Mouse (Mus musculus): ENCODE data around the gene Spc25. TPM values are rescaled to one million over a fixed set of nuclear protein-coding genes. Genes with fewer than 3 reads are reported as not detected.

Spc25 gene
- polyA plus RNA-seq (2014; fragmentation: Nextera tagmentation; extraction: Ambion mirVana): 136 and 137 TPM in 2 replicates

GRCm38 (mm10) chr2:69205791-69206351 is at the start of gene Spc25:
Gene Spc25 (minus strand): TSS chr2:69206194.
- H3K4me3 ChIP-seq (ENCODE audit: control insufficient read depth in 1 of 2, insufficient read depth in 1 of 2, low read depth in 1 of 2, low read length in 2 of 2): peak within 1 kb of the TSS; percentile 72 to 86
- H3K9me3 ChIP-seq (ENCODE audit: control insufficient read depth, low read length): no peaks in the 10 kb centered on the region
- H3K4me1 ChIP-seq (ENCODE audit: control insufficient read depth in 2 of 2, insufficient read depth in 2 of 2, low read length in 2 of 2): peaks cover 0 to 7% of the 10 kb centered on the region in 2 experiments; a peak in 1 of 4 replicates
- H3K27ac ChIP-seq (replicated peaks in 1 of 2; ENCODE audit: control insufficient read depth in 1 of 2, insufficient read depth in 1 of 2, low read depth in 2 of 2, low read length in 2 of 2): peak within 1 kb of the TSS; percentile 58 to 71
- under 1% methylated on average over 45 of the region's 46 CpGs for WGBS
- H3K27me3 ChIP-seq (ENCODE audit: control insufficient read depth, insufficient read depth, low read length): no peaks in the 10 kb centered on the region
- peak within 1 kb of the TSS; percentile 86 for H3K9ac ChIP-seq (ENCODE audit: low read length)
- H3K36me3 ChIP-seq (ENCODE audit: control insufficient read depth, insufficient read depth, low read length): peaks cover 25% of the 10 kb centered on the region
- peak within 1 kb of the TSS; percentile 82 for H3K4me2 ChIP-seq (ENCODE audit: low read length)
- ATAC-seq (ENCODE audit: insufficient number of reproducible peaks, insufficient read depth, low FRiP score, low read depth): peak; percentile 99

- no peaks in the 10 kb centered on the region for H3K27me3 ChIP-seq (ENCODE audit: control insufficient read depth, insufficient read depth, low read length)
- no peak overlapping the region for H3K4me2 ChIP-seq (ENCODE audit: low read length)
- ATAC-seq (ENCODE audit: insufficient number of reproducible peaks, insufficient read depth, low FRiP score, low read depth): no peak
- no peaks in the 10 kb centered on the region for H3K36me3 ChIP-seq (ENCODE audit: control insufficient read depth, insufficient read depth, low read length)
- no peak overlapping the region for H3K27ac ChIP-seq (replicated peaks in 1 of 2; ENCODE audit: control insufficient read depth in 1 of 2, insufficient read depth in 1 of 2, low read depth in 2 of 2, low read length in 2 of 2)
- no peaks in the 10 kb centered on the region for H3K9me3 ChIP-seq (ENCODE audit: control insufficient read depth, low read length)
- H3K4me1 ChIP-seq (ENCODE audit: control insufficient read depth in 2 of 2, insufficient read depth in 2 of 2, low read length in 2 of 2): no peaks in the 10 kb centered on the region
- 52% methylated on average over 16 of the region's 16 CpGs for WGBS
- no peak overlapping the region for H3K9ac ChIP-seq (ENCODE audit: low read length)
- no peak overlapping the region for H3K4me3 ChIP-seq (ENCODE audit: control insufficient read depth in 1 of 2, insufficient read depth in 1 of 2, low read depth in 1 of 2, low read length in 2 of 2)
Observed at GRCm38 (mm10) chr2:69248221-69248755, 42.3 kb upstream of the Spc25 start.

GRCm38 (mm10) chr2:69247081-69247480 is 41.1 kb upstream of the Spc25 start:
- Histone ChIP-seq H3K27me3 (ENCODE audit: control insufficient read depth, insufficient read depth, low read length) (no peaks in the 10 kb centered on the region), H3K27ac (replicated peaks in 1 of 2; ENCODE audit: control insufficient read depth in 1 of 2, insufficient read depth in 1 of 2, low read depth in 2 of 2, low read length in 2 of 2) (no peak overlapping the region), H3K4me1 (ENCODE audit: control insufficient read depth in 2 of 2, insufficient read depth in 2 of 2, low read length in 2 of 2) (no peaks in the 10 kb centered on the region), H3K36me3 (ENCODE audit: control insufficient read depth, insufficient read depth, low read length) (no peaks in the 10 kb centered on the region), H3K4me2 (ENCODE audit: low read length) (no peak overlapping the region), H3K4me3 (ENCODE audit: control insufficient read depth in 1 of 2, insufficient read depth in 1 of 2, low read depth in 1 of 2, low read length in 2 of 2) (no peak overlapping the region), H3K9ac (ENCODE audit: low read length) (no peak overlapping the region), H3K9me3 (ENCODE audit: control insufficient read depth, low read length) (no peaks in the 10 kb centered on the region)
- no peak for ATAC-seq (ENCODE audit: insufficient number of reproducible peaks, insufficient read depth, low FRiP score, low read depth)
- WGBS: 89% methylated on average over 1 of the region's 1 CpGs

- no peak for ATAC-seq (ENCODE audit: insufficient number of reproducible peaks, insufficient read depth, low FRiP score, low read depth)
- H3K9me3 ChIP-seq (ENCODE audit: control insufficient read depth, low read length): no peaks in the 10 kb centered on the region
- no peaks in the 10 kb centered on the region for H3K36me3 ChIP-seq (ENCODE audit: control insufficient read depth, insufficient read depth, low read length)
- 46% methylated on average over 2 of the region's 2 CpGs for WGBS
- H3K27me3 ChIP-seq (ENCODE audit: control insufficient read depth, insufficient read depth, low read length): no peaks in the 10 kb centered on the region
- no peak overlapping the region for H3K4me3 ChIP-seq (ENCODE audit: control insufficient read depth in 1 of 2, insufficient read depth in 1 of 2, low read depth in 1 of 2, low read length in 2 of 2)
- no peak overlapping the region for H3K27ac ChIP-seq (replicated peaks in 1 of 2; ENCODE audit: control insufficient read depth in 1 of 2, insufficient read depth in 1 of 2, low read depth in 2 of 2, low read length in 2 of 2)
- H3K4me2 ChIP-seq (ENCODE audit: low read length): no peak overlapping the region
- no peaks in the 10 kb centered on the region for H3K4me1 ChIP-seq (ENCODE audit: control insufficient read depth in 2 of 2, insufficient read depth in 2 of 2, low read length in 2 of 2)
- H3K9ac ChIP-seq (ENCODE audit: low read length): no peak overlapping the region
Observed at GRCm38 (mm10) chr2:69244924-69245323, 38.9 kb upstream of the Spc25 start.

DNA sequence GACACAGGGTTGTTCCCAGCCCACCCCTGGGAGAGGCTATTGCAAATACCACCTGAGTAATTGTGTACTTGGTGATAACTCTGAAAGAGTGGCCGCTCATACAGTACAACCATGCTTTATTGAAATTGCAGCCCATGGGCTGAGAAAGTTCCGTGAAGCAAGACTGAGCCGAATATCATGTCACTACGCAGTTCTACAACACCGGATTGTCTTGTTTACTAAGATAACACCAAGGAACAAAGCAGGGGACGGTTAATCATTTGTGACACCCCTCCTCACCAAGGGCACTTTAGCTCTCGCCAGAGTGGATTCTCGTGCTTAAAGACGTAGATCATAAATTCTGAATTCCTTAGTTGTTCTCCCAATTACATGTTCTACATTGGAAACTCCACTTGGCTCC is 33.3 kb upstream of the Spc25 start:
- no peak overlapping the region for H3K27ac ChIP-seq (replicated peaks in 1 of 2; ENCODE audit: control insufficient read depth in 1 of 2, insufficient read depth in 1 of 2, low read depth in 2 of 2, low read length in 2 of 2)
- no peak overlapping the region for H3K4me2 ChIP-seq (ENCODE audit: low read length)
- H3K9me3 ChIP-seq (ENCODE audit: control insufficient read depth, low read length): no peaks in the 10 kb centered on the region
- H3K4me3 ChIP-seq (ENCODE audit: control insufficient read depth in 1 of 2, insufficient read depth in 1 of 2, low read depth in 1 of 2, low read length in 2 of 2): no peak overlapping the region
- WGBS: 87% methylated on average over 9 of the region's 9 CpGs
- no peaks in the 10 kb centered on the region for H3K27me3 ChIP-seq (ENCODE audit: control insufficient read depth, insufficient read depth, low read length)
- ATAC-seq (ENCODE audit: insufficient number of reproducible peaks, insufficient read depth, low FRiP score, low read depth): no peak
- no peaks in the 10 kb centered on the region for H3K4me1 ChIP-seq (ENCODE audit: control insufficient read depth in 2 of 2, insufficient read depth in 2 of 2, low read length in 2 of 2)
- H3K36me3 ChIP-seq (ENCODE audit: control insufficient read depth, insufficient read depth, low read length): no peaks in the 10 kb centered on the region
- no peak overlapping the region for H3K9ac ChIP-seq (ENCODE audit: low read length)

DNA sequence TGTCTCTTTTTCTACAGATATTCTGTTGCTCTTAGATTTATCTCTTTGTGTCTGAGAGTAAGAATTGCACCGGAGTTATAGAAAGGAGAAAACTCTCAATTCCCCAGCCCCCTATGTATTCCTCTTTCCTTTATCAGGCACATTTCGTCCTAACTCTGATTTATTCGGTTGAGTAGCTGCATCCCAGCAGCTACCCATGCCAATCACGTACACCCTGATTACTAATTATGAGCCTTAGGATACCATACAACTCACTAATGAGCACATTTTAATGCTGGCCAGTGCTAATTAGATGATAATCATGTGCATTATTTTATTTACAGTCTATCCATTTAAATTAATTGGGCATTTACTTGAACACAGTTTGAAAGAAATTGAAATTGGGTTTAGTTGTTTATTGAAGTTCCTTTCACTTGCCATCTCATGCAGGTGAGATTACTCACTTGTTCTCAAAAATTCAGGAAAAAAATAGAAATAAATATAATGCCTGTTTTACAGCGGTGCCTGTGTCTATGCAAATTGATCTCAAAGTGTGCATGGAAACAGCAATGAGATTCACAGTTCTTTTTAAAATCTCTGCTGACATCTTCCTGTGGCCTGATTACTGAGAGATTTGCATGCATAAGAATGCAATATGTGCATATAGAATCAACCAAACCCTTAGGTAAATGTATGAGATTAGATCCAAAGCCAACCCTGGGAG is 29.1 kb upstream of the Spc25 start:
- no peak overlapping the region for H3K4me2 ChIP-seq (ENCODE audit: low read length)
- no peaks in the 10 kb centered on the region for H3K36me3 ChIP-seq (ENCODE audit: control insufficient read depth, insufficient read depth, low read length)
- ATAC-seq (ENCODE audit: insufficient number of reproducible peaks, insufficient read depth, low FRiP score, low read depth): no peak
- H3K27ac ChIP-seq (replicated peaks in 1 of 2; ENCODE audit: control insufficient read depth in 1 of 2, insufficient read depth in 1 of 2, low read depth in 2 of 2, low read length in 2 of 2): no peak overlapping the region
- no peak overlapping the region for H3K9ac ChIP-seq (ENCODE audit: low read length)
- no peaks in the 10 kb centered on the region for H3K4me1 ChIP-seq (ENCODE audit: control insufficient read depth in 2 of 2, insufficient read depth in 2 of 2, low read length in 2 of 2)
- WGBS: 84% methylated on average over 5 of the region's 5 CpGs
- no peak overlapping the region for H3K4me3 ChIP-seq (ENCODE audit: control insufficient read depth in 1 of 2, insufficient read depth in 1 of 2, low read depth in 1 of 2, low read length in 2 of 2)
- H3K9me3 ChIP-seq (ENCODE audit: control insufficient read depth, low read length): no peaks in the 10 kb centered on the region
- no peaks in the 10 kb centered on the region for H3K27me3 ChIP-seq (ENCODE audit: control insufficient read depth, insufficient read depth, low read length)

DNA sequence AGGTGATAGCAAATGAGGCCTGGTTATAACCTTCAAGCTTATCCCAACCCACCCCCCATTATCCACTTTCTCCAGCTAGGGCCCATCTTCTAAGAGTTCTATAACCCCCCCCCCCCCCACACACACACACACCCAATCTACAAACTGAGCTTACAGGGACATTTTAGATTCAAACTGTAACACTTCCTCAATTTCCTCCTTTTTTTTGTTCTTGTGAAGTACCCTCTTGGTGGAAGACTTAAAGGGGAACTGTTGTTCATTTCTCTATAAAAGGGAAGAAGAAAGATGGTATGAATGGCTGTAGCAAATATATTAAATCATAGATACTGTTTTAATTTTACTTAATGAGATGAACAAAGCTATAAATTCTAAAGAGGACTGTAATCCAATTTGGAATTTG is 26.1 kb upstream of the Spc25 start:
- Histone ChIP-seq H3K4me1 (ENCODE audit: control insufficient read depth in 2 of 2, insufficient read depth in 2 of 2, low read length in 2 of 2) (no peaks in the 10 kb centered on the region), H3K9me3 (ENCODE audit: control insufficient read depth, low read length) (no peaks in the 10 kb centered on the region), H3K36me3 (ENCODE audit: control insufficient read depth, insufficient read depth, low read length) (no peaks in the 10 kb centered on the region), H3K9ac (ENCODE audit: low read length) (no peak overlapping the region), H3K27me3 (ENCODE audit: control insufficient read depth, insufficient read depth, low read length) (no peaks in the 10 kb centered on the region), H3K27ac (replicated peaks in 1 of 2; ENCODE audit: control insufficient read depth in 1 of 2, insufficient read depth in 1 of 2, low read depth in 2 of 2, low read length in 2 of 2) (no peak overlapping the region), H3K4me2 (ENCODE audit: low read length) (no peak overlapping the region), H3K4me3 (ENCODE audit: control insufficient read depth in 1 of 2, insufficient read depth in 1 of 2, low read depth in 1 of 2, low read length in 2 of 2) (no peak overlapping the region)
- ATAC-seq (ENCODE audit: insufficient number of reproducible peaks, insufficient read depth, low FRiP score, low read depth): no peak
